Mouse (Mus musculus) heart, adult 8-10 months (tissue): Measurements from ENCODE around the gene Vps54. TPM values are rescaled to one million over a fixed set of nuclear protein-coding genes. Genes with fewer than 3 reads are reported as not detected.
"Not testable (repeated sequence)": the region's sequence is repeated elsewhere in the genome, so short reads cannot be mapped to it uniquely, and the experiment has no call there.

Experiments
- DNase-seq: peaks from one replicate; pipeline ENCODE4 v3.0.0; 2022; ENCODE audit warnings: low spot score
- total RNA-seq, 4 experiments: library from RNA; stranded (reverse); gene quantifications; 2 replicates each; pipeline ENCODE4 v1.2.4; 2022

Gene Vps54
- total RNA-seq, 4 experiments from 2014 or later, result 18.5 to 20.4 (median 19.4) TPM

DNA sequence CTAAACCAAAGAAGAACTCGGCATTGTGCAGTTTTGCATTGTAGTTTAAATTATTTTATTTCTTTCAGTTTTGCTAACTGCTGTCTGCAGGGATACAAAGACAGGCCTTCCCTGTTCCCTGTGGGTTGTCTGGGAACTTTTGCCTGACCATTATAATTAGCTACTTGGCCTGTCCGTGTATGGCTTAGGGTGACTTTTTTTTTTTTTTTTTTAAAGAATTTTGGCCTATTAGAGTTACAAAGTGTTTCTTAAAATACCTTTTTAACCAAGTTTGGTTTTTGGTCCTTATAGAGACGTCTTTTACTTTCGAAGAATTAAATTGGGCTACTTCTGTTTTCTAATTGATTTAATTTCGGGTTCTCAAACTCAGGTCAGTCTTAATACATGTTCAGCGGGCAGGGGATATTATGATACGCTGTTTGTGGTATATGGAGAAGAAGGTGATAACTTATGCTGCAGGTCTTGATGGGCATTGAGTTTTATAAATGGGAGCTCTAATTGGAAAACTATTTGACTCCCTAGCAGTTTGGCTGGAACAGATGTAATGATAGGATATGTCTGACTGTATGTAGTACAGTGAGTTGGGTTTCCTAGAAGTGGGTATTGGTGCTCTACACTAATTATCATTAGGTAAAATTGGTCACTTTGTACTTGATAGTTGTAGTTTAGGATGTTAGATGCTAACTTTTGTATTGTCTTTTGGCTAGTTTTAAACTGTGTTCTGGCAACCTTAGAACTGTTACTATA is 855 bp downstream of the Vps54 start:
- no peak for DNase-seq

DNA sequence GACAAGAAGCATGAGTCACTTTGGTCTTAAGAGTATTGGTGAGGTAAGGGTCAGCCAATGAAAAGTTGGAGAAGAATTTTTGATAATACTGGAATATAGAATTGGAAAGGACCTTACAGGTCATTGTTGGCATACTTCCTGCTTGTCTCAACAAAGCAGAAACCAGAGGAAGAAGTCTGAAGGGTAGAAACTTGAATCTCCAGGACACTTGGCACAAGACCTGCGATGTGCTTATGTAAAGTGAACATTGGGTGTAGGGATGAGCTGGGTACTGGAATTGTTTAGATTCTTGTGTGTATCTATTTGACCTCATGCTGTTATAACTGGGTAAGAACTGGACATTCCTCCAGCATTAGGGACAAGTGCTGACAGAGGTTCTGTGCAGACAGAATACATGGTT is 2.3 kb downstream of the Vps54 start:
- DNase-seq, result no peak

DNA sequence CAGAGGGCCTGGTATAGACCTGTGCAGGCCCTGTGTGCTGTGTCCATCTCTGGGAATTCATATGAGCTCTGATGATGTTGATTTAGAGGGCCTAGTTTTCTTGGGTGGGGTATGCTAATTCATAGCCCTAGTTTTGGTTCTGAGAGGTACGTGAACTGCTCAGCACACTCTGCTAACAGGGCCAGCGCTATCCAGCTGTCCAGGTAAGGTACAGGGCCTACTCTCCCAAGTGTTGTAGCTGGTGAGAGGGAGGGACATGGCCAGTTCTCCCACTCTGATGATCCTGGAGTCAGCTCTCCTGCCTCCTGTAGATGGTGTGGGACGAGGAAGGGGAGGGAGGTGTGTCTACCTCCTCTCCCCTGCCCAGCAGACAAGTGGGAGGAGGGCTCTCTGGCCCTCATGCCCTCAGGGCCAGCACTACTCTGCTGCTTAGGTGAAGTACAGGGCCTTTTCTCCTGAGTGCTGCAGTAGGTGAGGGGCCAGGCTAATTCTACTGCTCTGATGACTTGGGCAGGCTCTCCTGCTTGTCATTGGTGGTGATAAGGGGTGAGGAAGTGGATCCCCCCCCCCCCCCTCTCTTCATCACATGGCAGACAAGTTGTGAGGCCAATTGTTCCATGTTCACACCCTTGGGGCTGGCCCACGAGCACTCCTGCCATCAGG is 8.3 kb downstream of the Vps54 start:
- DNase-seq, result no peak

GRCm38 (mm10) chr11:21247940-21248339 is 8.9 kb downstream of the Vps54 start:
- no peak for DNase-seq

- no peak for DNase-seq
Measured at GRCm38 (mm10) chr11:21250366-21250765, 11.3 kb downstream of the Vps54 start.

- DNase-seq, result not testable (repeated sequence)
Measured at GRCm38 (mm10) chr11:21258611-21259010, 19.5 kb downstream of the Vps54 start.

DNA sequence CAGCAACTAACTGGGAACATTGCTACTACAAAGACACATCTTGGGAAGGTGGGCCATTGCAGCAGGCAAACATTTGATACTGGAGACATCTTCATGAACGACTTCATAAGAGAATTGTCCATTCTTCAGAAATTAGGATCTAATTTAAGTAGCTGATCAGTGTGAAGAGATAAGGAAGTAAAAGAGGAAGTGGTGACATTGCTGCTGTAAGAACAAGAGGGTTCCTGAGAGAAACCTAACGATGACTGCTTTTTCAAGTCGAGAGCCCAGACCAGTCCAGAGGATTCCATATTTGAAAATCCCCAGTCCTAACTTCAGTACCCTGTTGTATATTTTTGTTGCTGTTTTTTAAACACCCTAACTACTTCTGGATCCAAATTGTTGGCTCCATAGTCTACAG is 26.3 kb downstream of the Vps54 start:
- no peak for DNase-seq

DNA sequence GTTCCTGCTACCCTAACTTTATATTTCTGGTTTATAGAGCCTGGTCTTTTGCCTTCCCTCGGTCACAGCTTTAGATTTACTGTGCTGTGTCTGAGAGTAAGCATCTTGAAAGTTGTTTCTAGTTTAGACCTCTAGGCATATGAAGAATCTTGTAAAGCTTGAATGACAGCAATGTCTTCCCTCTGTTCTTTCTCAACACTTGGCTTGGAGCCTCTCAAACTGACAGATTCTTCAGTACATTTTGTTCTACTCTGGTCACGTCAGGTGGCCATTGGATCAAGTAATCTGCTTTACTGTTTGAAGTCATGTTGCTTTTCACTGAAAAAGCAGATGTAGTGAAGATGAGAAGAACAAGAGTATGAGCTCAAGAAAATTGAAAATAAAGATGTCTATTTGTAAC is 37.1 kb downstream of the Vps54 start:
- DNase-seq, result no peak

GRCm38 (mm10) chr11:21286391-21286790 is 47.3 kb downstream of the Vps54 start:
- no peak for DNase-seq

DNA sequence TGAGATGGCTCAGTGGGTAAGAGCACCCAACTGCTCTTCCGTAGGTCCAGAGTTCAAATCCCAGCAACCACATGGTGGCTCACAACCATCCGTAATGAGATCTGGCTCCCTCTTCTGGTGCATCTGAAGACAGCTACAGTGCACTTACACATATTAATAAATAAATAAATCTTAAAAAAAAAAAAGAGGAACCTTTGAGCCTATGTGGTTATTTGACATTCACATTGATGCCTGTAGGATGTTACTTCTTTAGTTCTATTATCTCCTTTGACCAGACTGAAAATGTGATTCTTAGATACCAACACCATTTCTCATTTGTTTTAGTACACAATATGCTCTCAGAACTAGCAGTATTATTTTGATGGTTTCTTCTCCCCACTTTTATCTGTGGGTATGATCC is 49.1 kb downstream of the Vps54 start:
- DNase-seq, result not testable (repeated sequence)

- DNase-seq, result no peak
Measured at GRCm38 (mm10) chr11:21295486-21295885, 56.4 kb downstream of the Vps54 start.

GRCm38 (mm10) chr11:21303619-21304018 is 64.5 kb downstream of the Vps54 start:
- DNase-seq, result no peak

- DNase-seq, result no peak
Measured at GRCm38 (mm10) chr11:21307078-21307668, 68.1 kb downstream of the Vps54 start.

DNA sequence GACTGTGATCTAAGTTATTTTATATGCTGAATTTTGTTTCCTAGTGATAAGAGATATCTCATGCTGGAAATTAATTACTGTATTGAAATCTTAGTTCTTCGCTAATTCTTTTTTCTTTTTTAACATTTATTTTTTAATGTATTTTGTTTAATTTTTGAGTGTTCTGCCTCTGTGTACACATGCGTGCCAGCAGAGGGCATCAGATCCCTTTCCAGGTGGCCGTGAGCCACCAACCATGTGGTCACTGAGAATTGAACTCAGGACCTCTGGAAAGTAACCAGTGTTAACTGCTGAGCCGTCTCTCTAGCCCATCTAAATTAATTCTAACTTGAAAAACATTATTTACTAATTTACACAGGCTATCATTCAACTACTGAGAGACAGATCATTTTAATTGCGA is 69.0 kb downstream of the Vps54 start:
- DNase-seq, result no peak

DNA sequence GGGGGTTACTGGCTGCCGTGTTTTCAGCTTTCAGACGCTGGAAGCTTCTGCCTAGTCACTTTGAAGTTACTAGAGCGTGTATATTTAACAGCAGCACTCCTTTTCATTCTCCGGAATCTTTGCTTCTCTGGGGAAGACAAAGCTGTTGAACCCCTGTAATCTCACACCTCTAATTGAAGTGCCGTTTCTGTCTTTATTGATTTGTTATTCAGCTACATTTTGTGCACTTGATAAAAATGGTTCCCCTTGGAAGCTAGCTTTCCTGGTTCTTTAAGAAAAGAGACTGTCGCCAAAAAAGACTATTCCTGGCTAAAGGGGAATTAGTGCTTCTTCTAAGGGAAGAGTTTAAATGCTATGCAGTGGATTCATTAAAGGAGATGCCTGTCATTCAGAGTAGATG is 70.4 kb downstream of the Vps54 start:
- no peak for DNase-seq

DNA sequence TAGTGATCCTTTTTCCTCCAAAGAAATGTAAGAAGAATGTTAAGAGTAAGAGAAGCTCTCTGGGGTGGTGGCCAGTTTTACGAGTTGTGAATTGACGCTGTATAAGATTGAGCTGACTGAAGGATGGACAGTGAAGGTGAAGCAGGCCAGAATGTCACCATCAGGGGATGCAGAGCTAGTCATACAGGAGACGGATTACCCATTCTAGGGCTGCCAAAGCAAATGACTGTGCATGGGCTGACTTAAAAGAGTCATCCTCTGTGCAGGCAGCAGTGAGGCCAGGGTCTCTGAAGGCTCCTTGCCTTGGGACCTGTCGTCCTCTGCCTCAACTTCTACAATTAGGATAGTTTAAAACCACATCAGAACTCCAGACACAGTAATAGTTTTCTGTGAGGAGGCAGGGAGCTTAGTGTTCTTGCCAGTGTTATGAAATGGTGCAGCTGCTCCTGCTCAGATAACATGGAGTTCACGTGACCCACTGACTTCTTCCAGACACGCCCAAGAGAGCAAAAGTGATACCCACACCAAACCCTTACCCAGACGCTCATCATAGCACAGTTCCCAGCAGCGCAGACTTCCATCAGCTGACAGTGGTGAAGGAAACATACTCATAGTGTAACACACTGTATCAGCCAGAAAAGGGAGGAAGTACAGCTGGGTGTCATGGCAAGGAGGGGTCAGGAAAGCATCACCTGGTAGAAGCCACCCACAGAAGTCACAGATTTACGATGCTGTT is 75.0 kb downstream of the Vps54 start:
- DNase-seq, result no peak

DNA sequence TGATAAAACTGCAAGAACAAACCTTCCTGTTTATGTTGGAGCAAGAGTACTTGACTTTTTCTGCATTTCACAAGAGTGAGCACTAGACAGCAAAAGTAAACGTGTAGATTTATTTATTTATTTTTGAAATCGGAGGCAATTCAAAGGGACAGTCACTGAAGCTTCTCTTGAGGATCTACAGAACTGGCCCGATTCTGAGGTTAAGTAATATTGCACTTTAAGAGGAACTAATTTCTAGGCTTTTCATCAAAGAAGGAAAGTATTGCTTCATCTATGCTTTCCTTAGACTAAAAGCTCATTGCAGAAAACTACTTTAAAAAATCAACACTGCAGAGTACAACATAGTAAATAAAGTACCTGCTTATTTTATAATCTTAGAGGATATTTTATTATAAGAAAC is 82.5 kb downstream of the Vps54 start:
- DNase-seq, result no peak

DNA sequence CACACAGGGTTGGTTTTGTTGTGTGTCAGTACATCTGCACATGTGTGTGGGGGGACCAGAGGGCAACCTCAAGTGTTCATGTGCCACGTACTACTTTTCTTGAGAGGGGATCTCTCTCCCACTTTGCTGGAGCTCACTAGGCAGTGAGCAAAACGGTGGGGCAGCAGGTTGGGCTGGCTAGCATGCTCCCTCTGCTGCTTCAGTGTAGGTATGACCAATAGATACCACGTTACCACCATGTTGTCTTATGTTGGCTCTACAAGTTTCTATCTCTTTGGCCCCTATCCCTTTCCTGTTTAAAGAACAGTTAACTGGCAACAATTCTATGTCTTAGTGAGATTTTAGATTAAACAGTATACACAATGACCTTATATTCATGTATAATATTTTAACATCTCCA is 83.3 kb downstream of the Vps54 start:
- no peak for DNase-seq

GRCm38 (mm10) chr11:21325781-21326180 is 86.7 kb downstream of the Vps54 start:
- no peak for DNase-seq

- DNase-seq, result no peak
Measured at GRCm38 (mm10) chr11:21326770-21327169, 87.7 kb downstream of the Vps54 start.

GRCm38 (mm10) chr11:21327486-21327885 is 88.4 kb downstream of the Vps54 start:
- DNase-seq, result no peak

- no peak for DNase-seq
Measured at GRCm38 (mm10) chr11:21328141-21328540, 89.1 kb downstream of the Vps54 start.
